Mouse (Mus musculus) regulatory T cell (primary cell): ENCODE results near the gene B430306N03Rik.
"Not testable (repeated sequence)": the region's sequence is repeated elsewhere in the genome, so short reads cannot be mapped to it uniquely, and the experiment has no call there.

Source experiments
- in situ Hi-C: fragments of 300-600 bp; cut with MboI, MseI; formaldehyde crosslinking; loops from one replicate; pipeline ENCODE4 v1.15.1; 2025; ENCODE audit warnings: high pct_unique_total_duplicates

B430306N03Rik gene

GRCm38 (mm10) chr17:48301792-48302191 is 14.1 kb upstream of the B430306N03Rik start:
- in situ Hi-C loops = no loop called here

GRCm38 (mm10) chr17:48312124-48312523 is 3.8 kb upstream of the B430306N03Rik start:
- in situ Hi-C loops = no loop called here

GRCm38 (mm10) chr17:48318686-48319085 is 2.7 kb downstream of the B430306N03Rik start:
- in situ Hi-C loops = no loop called here

- in situ Hi-C loops = no loop called here
Observed at GRCm38 (mm10) chr17:48321279-48321678, 5.3 kb downstream of the B430306N03Rik start.

GRCm38 (mm10) chr17:48323236-48323635 is 7.3 kb downstream of the B430306N03Rik start:
- in situ Hi-C loops = no loop called here

GRCm38 (mm10) chr17:48324258-48324657 is 8.3 kb downstream of the B430306N03Rik start:
- in situ Hi-C loops = no loop called here

- in situ Hi-C loops = no loop called here
Observed at GRCm38 (mm10) chr17:48325093-48325492, 9.2 kb downstream of the B430306N03Rik start.

GRCm38 (mm10) chr17:48325638-48326037 is 9.7 kb downstream of the B430306N03Rik start:
- in situ Hi-C loops = no loop called here

- in situ Hi-C loops = no loop called here
Observed at GRCm38 (mm10) chr17:48326656-48327055, 10.7 kb downstream of the B430306N03Rik start.

GRCm38 (mm10) chr17:48332524-48332923 is 16.6 kb downstream of the B430306N03Rik start:
- in situ Hi-C loops = no loop called here

GRCm38 (mm10) chr17:48334186-48334585 is 18.2 kb downstream of the B430306N03Rik start:
- in situ Hi-C loops = no loop called here

- in situ Hi-C loops = loop anchor here (5.0 kb wide), 2 partner anchors 65 to 220 kb away; no protein-coding TSS in a partner anchor
Observed at GRCm38 (mm10) chr17:48336857-48337256, 20.9 kb downstream of the B430306N03Rik start.

GRCm38 (mm10) chr17:48340267-48340666 is 24.3 kb downstream of the B430306N03Rik start:
- in situ Hi-C loops = no loop called here

GRCm38 (mm10) chr17:48341947-48342346 is 26.0 kb downstream of the B430306N03Rik start:
- in situ Hi-C loops = no loop called here

- in situ Hi-C loops = no loop called here
Observed at GRCm38 (mm10) chr17:48343065-48343464, 27.1 kb downstream of the B430306N03Rik start.

- in situ Hi-C loops = no loop called here
Observed at GRCm38 (mm10) chr17:48345824-48346223, 29.9 kb downstream of the B430306N03Rik start.

- in situ Hi-C loops = no loop called here
Observed at GRCm38 (mm10) chr17:48346231-48346630, 30.3 kb downstream of the B430306N03Rik start, which contains the start of gene Trem2. TSS of gene Trem2 (plus strand) at chr17:48346401.

GRCm38 (mm10) chr17:48346834-48347233 is 30.9 kb downstream of the B430306N03Rik start:
- in situ Hi-C loops = no loop called here

GRCm38 (mm10) chr17:48347287-48347686 is 31.3 kb downstream of the B430306N03Rik start:
- in situ Hi-C loops = no loop called here

- in situ Hi-C loops = no loop called here
Observed at GRCm38 (mm10) chr17:48350681-48351193, 34.8 kb downstream of the B430306N03Rik start.

GRCm38 (mm10) chr17:48352976-48353375 is 37.0 kb downstream of the B430306N03Rik start:
- in situ Hi-C loops = not testable (repeated sequence)

GRCm38 (mm10) chr17:48355822-48356221 is 39.9 kb downstream of the B430306N03Rik start:
- in situ Hi-C loops = no loop called here

- in situ Hi-C loops = no loop called here
Observed at GRCm38 (mm10) chr17:48357892-48358291, 42.0 kb downstream of the B430306N03Rik start.

- in situ Hi-C loops = no loop called here
Observed at GRCm38 (mm10) chr17:48359616-48360015, 43.7 kb downstream of the B430306N03Rik start, which contains the start of gene Treml1. TSS of gene Treml1 (plus strand) at chr17:48359916.
